Mouse (Mus musculus) myocyte (in vitro differentiated cells): ENCODE measurements around the gene Trim50.

Experiments
- MAX ChIP-seq: IDR thresholded peaks from one replicate; pipeline ENCODE4 v1.6.1; 2011; ENCODE audit warnings: low read depth, mild to moderate bottlenecking, control low read depth
- MYOD1 ChIP-seq, 3 experiments: IDR thresholded peaks; one replicate each; pipeline ENCODE4 v1.6.1; 2011; ENCODE audit warnings: control low read depth in 2 of 3, low read depth in 2 of 3, mild to moderate bottlenecking in 2 of 3, moderate library complexity in 1 of 3; ENCODE audit not compliant: insufficient read length in 2 of 3, control insufficient read depth in 1 of 3
- POLR2A ChIP-seq: IDR thresholded peaks from one replicate; pipeline ENCODE4 v1.6.1; 2011; ENCODE audit warnings: low read depth, mild to moderate bottlenecking, control low read depth, moderate library complexity; ENCODE audit not compliant: insufficient read length
- USF1 ChIP-seq: IDR thresholded peaks from one replicate; pipeline ENCODE4 v1.6.1; 2011; ENCODE audit warnings: low read depth, mild to moderate bottlenecking, control low read depth, moderate library complexity

DNA sequence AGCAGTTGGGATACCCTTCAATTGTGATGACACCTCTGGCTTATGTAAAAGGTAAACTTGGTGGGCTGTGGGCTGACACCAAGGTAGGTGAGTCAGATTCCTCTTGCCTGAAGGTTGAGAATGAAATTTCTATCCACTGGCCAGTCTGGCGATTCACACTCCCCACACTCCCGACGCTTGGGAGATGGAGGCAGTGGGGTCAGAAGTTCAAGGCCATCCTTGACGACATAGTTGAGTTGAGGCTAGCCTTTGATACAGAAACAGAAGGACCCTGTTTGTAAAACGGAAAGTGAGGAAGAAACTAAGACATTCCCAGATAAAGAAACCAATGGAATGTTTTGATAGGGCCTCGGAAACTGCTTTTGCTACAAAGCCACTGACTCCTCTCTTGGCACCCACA is 46.3 kb downstream of the Trim50 start:
- TF ChIP-seq POLR2A = no peak
- TF ChIP-seq USF1 = no peak
- no peak for TF ChIP-seq MYOD1 (IDR thresholded peaks at IDR 0.05; ENCODE audit: control insufficient read depth in 1 of 3, insufficient read length in 2 of 3, low read depth in 2 of 3)
- no peak for TF ChIP-seq MAX
